Mouse (Mus musculus): ENCODE results near the gene Tmprss6.

Tmprss6 gene

GRCm38 (mm10) chr15:78442231-78442630, 26.2 kb downstream of the Tmprss6 start:
- DNase-seq = no peak

- DNase-seq = no peak
Observed at GRCm38 (mm10) chr15:78438973-78439372, 29.5 kb downstream of the Tmprss6 start.

- no peak for DNase-seq
Observed at GRCm38 (mm10) chr15:78438505-78438904, 29.9 kb downstream of the Tmprss6 start.

GRCm38 (mm10) chr15:78438018-78438394, 30.4 kb downstream of the Tmprss6 start:
- DNase-seq = no peak

GRCm38 (mm10) chr15:78437237-78438017, 31.0 kb downstream of the Tmprss6 start:
- DNase-seq = peak; percentile 73

- DNase-seq = peak; percentile 95
Observed at GRCm38 (mm10) chr15:78436380-78437192, 31.8 kb downstream of the Tmprss6 start.

GRCm38 (mm10) chr15:78435681-78436080, 32.8 kb downstream of the Tmprss6 start:
- no peak for DNase-seq

- peak; percentile 49 for DNase-seq
Observed at GRCm38 (mm10) chr15:78434896-78435520, 33.4 kb downstream of the Tmprss6 start.

GRCm38 (mm10) chr15:78431541-78432121, 36.8 kb downstream of the Tmprss6 start:
- peak; percentile 19 for DNase-seq

- peak; percentile 10 for DNase-seq
Observed at GRCm38 (mm10) chr15:78430874-78431273, 37.6 kb downstream of the Tmprss6 start.

- DNase-seq = peak; percentile 38
Observed at GRCm38 (mm10) chr15:78429871-78430622, 38.4 kb downstream of the Tmprss6 start.

- DNase-seq = no peak
Observed at GRCm38 (mm10) chr15:78429139-78429459, 39.3 kb downstream of the Tmprss6 start.

GRCm38 (mm10) chr15:78428391-78429138, 39.9 kb downstream of the Tmprss6 start, which contains the start of gene Kctd17:
TSS of gene Kctd17 (plus strand) at chr15:78428564.
- peak; percentile 79 for DNase-seq

- DNase-seq = no peak
Observed at GRCm38 (mm10) chr15:78425230-78425629, 43.2 kb downstream of the Tmprss6 start.

GRCm38 (mm10) chr15:78424507-78424906, 43.9 kb downstream of the Tmprss6 start:
- DNase-seq = peak; percentile 13

- DNase-seq = peak; percentile 83
Observed at GRCm38 (mm10) chr15:78422046-78422956, 46.1 kb downstream of the Tmprss6 start.

- DNase-seq = no peak
Observed at GRCm38 (mm10) chr15:78420395-78420794, 48.0 kb downstream of the Tmprss6 start.

GRCm38 (mm10) chr15:78416937-78417336, 51.5 kb downstream of the Tmprss6 start:
- no peak for DNase-seq

GRCm38 (mm10) chr15:78414157-78414556, 54.3 kb downstream of the Tmprss6 start:
- no peak for DNase-seq

GRCm38 (mm10) chr15:78413719-78414117, 54.7 kb downstream of the Tmprss6 start:
- no peak for DNase-seq
